Mouse (Mus musculus): Measurements from ENCODE around the gene Lrmp.

The Lrmp gene

DNA sequence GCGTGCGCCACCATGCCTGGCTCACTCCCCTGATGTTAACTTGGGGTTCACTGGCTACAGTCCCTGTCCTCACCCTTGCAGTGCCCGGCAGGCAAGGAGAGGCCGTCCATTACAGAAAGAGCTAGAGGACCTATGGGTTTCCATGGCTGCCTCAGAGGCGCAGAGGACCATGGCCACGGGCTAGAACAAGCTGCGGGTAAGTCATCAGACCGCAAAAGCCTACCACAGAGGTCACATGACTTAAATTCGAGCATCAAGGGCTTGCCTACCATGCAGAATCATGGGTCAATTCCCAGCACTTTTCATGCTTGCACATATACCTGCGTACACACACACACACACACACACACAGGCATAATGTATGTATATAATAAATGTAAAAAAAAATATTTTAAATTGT is 10.0 kb upstream of the Lrmp start:
- 95% methylated on average over 10 of the region's 10 CpGs for WGBS

DNA sequence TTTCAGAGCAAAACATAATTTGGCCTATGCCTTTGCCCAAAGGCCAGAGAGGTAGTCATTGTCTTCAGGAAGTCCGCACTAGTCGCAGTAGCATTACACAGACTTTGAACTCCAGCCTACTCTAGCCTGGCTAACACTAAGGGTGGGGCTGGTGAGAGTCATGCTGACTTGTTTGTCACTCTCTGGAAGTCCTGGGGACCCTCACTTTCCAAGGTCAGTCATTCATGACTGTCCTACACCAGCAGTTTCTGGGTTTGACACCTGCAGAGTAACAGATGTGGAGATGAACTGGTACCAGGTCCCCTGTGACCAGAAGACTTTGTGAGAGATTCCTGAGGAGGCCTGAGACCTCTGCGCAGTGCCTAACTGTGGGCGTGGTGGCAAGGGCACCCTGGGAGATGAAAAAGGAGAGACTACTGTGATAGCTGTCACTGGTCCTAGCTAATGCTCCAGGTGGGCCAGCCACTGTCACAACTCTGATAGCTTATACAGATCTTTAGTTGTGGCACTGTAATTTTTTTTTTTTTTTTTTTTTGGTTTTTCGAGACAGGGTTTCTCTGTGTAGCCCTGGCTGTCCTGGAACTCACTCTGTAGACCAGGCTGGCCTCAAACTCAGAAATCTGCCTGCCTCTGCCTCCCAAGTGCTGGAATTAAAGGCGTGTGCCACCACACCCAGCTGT is 9.2 kb upstream of the Lrmp start:
- WGBS, result 96% methylated on average over 5 of the region's 6 CpGs

DNA sequence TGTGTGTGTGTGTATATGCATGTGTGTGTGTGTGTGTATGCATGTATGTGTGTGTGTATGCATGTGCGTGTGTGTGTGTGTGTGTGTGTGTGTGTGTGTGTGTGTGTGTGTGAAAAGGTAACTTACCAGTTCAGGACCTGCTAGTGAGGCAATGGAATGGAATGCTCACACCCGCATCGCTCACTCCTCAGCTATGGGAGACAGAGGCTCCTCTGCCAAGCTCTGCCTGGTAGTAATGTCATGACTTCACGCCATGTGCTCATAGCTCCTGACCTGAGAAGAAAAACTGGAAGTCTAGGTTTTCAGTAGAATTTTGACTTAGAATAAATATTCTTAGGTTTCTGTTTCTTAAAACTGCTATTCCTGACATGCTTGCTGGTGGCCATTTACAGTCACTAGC is 4.7 kb upstream of the Lrmp start:
- WGBS, result 78% methylated on average over 4 of the region's 4 CpGs

DNA sequence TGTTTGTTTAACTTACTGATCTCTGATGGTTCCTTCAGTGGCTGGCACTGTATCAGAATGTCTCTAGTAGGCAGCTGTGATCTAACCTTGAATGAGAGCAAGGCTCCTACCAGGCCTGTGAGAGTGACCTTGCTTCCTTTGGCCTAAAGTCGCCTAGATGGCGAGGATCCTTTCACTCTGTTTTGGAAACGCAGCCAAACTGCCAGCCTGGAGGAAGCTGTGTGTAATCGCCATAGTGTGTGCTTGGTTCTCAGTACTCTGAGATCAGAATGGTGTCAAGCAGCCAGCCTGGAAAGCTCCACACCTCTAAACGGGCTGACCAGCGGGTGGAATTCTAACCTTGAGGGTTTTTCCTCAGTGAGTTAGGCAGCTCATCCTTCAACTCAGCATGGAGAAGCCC is 2.6 kb upstream of the Lrmp start:
- 77% methylated on average over 6 of the region's 6 CpGs for WGBS

DNA sequence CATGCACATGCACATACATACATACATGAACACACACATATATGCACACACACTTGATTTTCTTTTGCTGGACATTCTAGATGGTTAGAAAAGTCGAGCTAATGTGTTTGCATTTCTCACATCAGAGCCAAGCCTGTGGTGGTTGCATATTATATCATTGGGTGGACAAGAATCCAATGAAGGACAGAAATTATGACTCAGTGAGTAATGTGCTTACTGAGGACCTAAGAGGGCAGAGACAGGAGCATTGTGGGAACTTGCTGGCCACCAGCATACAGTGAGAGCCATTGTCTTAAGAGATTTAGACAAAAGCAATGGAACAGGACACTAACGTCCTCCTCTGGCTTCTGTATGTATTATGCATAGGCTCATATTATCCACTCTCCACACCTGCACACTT is 892 bp upstream of the Lrmp start:
- WGBS, result 82% methylated on average over 2 of the region's 2 CpGs

DNA sequence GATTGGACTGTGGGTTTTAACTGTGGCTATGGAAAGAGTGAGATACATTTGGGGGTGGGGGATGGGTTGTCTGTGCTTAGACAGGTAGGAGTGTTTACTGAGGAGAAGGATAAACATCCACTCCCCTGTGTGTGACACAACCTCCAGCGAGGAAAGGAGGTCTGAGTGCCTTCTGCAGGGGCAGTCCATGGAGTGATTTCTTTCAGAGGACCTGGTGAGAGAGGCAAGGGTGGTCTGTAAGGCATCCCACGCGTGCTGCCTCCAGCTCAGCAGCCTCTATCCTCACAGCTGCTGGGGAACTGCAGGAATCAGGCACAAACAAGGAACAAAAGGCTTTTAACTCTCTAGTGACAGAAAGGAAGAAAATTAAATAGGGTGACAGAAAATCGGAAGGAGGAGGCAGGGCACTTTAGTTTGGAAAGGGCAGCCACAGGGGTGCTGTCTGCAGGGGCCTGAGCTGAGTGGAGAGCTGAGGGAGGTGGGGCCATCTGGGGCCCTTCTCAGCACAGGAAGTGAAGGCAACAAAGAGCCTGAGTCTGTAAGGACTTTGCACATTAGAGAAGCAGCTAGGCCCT is 732 bp downstream of the Lrmp start:
- WGBS, result 47% methylated on average over 4 of the region's 4 CpGs

DNA sequence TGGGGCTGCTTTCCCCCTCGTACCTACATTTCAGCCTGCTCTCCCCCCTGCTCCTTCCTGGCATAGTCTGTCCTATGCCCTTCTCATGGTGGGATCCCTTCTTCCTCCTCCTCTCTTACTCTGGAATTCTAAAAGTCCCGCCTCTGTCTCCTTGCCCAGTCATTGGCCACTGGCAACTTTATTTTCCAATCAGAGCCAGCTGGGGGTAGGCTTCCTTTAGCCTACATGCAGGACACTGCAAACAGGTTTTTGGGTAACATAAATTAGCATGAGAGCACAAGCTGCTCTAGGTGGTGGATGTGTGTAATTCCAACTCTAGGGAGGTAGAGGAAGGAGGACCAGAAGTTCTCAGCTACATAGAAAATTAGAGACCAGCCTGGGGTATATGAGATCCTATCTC is 4.6 kb downstream of the Lrmp start:
- 86% methylated on average over 2 of the region's 2 CpGs for WGBS

DNA sequence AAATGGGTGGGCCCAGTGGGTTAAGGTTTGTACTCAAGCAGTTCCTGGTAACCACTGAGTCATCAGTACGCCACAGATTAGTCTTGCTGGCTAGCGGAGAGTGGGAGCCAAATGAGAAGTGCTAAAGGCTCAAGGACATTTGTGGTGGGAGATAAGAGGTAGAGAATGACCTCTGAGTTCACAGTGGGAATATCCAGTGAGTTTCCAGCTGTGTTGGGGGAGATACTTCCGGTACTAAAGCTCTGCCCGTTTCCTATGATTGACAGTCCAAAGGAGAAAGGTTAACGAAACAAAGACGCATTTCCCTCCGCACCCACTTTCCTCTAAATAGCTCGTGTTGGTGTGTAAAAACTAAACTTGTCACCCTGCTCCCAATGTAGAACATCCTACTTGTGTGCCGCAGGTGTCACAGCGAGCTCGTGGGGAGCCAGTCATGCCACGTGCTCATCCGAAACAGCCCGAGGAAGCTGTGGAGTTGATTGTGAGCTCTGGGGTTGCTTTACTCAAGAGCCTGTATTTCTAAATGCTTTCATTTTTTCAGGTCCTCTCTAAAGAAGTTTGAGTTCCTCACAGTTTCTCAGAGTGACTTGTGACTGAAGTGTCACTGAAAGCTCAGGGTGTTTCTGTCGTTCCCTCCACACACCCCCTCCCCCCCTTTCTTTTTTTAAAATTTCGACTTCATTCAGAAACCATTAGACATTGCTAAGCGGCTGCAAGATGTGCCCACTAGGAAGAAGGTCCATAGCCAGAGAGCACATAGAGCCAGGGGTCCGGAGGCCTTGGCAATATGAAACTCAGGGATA is 5.5 kb downstream of the Lrmp start:
- 47% methylated on average over 18 of the region's 18 CpGs for WGBS

DNA sequence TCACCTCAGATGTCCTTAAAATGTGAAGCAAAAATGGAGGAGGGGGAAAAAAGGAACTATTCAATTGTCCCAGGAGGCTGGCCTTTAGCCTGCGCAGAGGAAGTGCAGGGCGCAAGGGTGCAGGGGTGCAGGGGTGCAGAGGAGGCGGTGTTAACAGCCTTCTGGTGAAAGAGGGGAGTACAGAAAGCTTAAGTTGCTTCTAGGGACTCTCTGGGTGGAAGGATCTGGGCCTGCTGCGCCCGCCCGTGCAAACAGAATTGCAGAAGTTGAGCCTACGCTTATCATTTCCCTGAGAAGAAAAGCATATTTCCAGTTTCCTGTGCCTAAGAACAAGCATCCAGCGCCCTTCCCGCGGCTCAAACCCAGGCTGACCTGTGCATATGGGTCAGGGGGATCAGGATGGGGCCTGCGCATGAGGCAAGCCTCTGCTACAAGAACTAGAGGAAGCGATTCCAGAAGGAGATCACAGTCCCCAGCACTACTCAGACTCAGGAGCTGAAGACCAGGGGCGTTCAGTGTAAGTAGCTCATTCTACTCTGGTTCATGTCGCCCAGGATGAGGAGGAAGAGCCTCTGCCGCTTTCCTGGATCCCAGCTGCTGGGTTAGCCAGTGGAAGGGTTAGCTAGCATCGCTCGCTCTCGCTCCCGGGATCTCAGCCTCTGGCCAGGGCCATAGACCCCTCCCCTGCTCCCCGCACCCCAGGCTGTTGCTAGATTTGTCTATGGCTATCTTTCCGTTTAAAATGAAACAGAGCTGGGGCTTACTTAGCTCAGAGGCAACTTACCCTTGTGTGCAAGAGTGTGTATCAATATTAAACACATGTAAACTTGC is 6.4 kb downstream of the Lrmp start:
- 80% methylated on average over 21 of the region's 21 CpGs for WGBS

DNA sequence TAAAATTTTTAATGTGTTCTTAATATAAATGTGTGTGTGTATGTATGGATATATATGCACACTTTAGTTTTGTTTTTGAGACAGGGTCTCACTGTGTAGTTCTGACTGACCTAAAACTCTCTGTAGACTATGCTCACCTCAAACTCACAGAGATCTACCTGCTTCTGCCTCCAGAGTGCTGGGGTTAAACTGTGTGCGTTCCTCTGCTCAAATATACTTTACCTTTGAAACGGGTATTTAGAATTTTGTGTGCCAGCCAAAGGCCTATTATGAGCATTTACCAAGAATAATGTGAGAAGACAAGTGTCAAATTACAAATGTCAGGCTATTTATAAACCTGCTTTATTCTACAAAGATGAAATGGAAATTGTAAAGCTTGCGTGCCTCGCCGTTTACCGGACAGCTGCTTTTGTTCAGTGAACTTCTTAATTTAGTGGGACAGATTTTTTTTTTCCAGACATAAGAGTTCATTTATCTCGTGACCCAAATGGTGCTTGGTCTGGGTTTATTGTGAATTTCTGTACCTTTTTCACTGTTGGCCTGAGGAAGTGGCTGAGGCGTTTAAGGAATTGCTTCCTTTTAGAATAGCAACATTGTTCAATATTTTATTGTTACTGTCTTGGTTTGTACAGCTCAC is 7.1 kb downstream of the Lrmp start:
- 62% methylated on average over 8 of the region's 8 CpGs for WGBS

DNA sequence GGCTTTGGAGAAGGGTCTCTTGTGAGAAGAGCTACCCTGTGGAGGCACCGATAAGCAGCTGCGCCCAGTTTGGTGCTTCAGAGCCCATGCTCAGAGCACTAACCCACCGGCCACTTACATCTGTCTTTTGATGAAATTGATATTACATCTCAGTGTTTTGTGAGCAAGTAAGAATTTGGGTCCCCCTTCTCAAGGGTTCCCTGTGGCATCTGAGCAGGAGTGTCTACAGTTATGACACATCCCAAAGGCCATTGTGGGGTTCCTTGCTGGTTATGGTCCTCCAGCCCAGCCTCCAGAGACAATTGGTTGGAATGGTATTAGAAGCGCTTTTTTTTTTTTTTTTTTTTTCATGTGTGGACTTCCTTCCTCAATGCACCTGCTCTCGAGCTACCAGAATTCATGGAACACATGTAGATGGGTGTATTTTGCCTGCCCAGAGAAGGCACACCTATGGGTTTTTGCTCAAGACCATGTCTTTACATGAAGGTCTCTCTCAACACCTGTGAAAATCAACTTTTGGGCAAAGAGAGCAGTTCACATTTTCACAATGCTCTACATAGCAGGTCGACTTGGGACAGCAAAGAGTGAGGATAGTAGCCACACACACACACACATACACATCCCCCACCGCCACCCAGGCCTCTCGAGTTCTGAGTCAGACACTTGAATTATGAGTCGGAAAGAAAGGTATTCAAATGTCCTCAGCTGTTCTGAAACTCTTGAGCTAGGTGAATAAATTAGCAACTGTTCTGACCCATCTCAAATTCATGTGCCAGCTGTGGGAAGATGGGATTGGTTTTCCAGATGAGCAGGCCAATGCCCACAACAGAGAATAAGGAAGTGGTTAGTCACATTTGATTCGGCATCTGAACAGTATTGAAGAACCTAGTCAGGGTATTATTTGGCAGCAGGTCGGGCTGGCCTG is 7.9 kb downstream of the Lrmp start:
- WGBS, result 87% methylated on average over 11 of the region's 11 CpGs

DNA sequence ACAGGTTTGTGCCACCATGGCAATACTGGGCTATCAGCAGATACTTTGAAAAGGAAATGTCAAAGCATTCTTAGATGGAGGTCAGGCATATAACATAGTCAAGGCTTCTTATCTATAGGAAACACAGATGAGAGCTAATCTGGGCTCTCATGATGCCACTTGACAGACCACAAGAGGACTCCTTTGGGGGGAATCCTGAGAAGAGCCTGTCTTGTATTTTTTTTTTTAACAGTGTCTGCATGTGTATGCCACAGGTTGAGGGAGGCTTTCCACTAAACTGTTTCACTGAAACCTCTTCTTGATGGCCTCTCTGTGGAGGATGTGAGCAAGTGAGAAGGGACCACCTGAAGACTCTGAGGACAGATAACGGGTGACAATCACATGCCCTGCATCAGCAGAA is 9.2 kb downstream of the Lrmp start:
- 88% methylated on average over 1 of the region's 1 CpGs for WGBS

DNA sequence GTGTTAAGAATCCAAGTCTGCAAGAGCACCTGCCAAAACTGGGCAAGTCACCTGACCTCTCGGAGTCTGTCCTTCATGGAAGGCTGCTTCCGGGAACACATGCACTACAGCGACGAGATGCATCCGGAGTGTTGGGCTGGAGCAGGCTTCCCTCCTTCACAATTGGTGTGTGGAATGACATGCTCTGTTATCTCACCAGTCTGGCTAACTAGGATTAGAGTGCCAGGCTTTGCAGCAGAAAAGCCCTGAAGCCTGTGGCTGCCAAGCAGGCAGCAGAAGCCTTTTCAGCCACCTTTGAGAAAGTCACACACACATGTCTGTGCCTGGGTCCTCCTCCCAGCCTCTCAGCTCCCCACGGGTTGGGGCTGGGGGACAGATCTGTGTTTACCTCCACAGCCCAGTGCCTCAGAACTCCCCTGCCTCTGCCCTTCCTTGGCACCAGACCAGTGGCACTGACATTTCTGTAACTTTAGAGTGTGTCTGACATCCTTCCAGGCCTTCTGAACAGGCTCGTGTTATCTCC is 10.2 kb downstream of the Lrmp start:
- 51% methylated on average over 7 of the region's 7 CpGs for WGBS

DNA sequence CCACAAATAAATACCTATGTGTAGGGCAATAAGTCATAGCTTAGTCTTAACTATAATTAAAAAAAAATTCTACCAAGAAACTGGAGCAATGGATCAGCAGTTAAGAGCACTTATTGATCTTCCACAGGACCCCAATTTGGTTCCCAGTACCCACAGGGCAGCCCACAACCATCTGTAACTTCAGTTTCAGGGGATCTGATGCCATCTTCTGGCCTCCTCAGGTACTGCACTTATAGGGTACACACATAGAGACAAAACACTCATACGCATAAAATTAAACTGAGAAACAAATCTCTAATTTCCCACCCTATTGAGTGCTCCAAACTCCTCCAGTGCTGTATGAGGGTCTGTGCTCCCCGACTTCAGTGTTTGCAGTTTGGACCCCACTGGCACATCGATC is 12.2 kb downstream of the Lrmp start:
- 96% methylated on average over 3 of the region's 3 CpGs for WGBS

DNA sequence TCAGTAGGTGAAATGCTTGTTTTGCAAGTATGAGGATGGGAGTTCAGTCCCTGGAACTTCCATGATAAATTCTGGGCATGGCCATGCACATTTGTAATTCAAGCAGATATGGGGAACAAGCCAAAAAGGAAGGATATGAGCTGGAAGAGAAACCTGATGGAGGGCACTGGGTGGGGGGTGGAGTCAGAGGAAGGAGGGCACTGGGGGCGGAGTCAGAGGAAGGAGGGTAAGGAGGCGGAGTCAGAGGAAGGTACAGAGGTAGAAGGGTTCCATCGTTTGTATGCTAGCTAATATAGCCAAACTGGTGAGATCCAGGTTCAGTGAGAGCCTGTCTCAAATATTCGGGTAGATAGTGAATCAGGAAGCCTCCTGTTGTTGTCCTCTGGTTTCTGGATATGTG is 14.1 kb downstream of the Lrmp start:
- WGBS, result 78% methylated on average over 4 of the region's 4 CpGs

DNA sequence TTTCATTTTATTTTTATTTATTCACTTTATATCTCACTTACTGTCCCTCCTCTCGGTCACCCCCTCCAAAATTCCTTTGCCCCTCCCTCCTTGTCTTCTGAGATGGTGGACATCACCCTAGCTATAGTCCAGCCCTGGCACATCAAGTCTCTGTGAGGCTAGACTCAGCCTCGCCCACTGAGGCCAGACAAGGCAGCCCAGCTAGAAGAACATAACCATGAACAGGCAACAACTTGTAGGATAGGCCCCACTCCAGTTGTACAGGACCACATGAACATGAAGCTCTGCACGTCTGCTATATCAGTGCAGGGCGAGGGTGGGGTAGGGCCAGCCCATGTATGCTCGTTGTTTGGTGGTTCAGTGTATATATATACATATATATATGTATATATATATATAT is 16.5 kb downstream of the Lrmp start:
- 96% methylated on average over 5 of the region's 5 CpGs for WGBS

DNA sequence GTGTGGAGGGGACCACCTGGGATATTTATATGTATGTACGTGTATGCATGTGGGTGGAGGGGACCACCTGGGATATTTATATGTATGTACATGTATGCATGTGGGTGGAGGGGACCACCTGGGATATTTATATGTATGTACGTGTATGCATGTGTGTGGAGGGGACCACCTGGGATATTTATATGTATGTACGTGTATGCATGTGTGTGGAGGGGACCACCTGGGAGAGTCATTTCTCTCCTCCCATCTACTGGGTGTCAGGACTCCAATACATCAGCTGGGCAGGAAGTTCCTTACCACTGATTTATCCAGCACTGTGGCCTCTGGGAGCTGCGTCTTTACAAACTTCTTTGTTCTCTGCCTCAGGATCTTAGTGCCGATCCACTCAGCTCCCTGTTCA is 17.5 kb downstream of the Lrmp start:
- WGBS, result 90% methylated on average over 5 of the region's 5 CpGs

DNA sequence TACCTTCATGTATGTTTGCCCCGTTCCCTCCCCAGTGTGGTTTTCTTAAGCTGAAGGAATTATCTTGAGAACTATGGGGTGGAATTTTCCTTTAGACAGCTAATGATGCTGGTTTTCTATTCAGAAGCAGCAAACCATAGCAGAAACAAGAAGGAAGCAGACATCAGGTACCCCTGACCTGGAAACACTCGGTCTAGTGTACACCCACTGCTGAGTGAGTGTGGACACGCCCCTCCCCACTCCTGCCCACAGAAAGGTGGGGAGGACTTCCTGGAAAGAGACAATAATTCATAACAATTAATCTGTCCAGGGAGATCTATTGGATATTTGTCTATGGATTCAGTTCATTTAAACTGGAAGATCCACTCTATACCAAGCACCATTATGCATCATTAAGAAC is 19.8 kb downstream of the Lrmp start:
- WGBS, result 82% methylated on average over 3 of the region's 3 CpGs

DNA sequence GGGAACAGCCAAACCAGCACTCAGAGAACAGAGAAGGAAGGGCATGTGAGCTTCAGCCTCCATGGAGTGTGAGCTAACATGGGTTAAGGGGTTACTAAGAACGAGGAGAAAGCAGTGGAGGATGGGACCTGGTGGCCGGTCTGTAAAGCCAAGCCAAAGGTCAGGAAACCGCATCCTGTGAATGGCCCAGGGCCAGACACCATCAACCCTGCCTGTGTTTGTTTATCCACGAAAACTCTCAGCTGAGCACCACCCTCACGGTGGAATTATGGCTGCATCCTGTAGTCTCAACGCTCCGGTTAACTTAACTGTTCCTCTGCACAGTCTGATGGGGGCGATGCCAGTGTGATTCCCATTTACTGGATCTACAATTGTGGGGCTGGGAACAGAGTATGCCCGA is 20.4 kb downstream of the Lrmp start:
- WGBS, result 74% methylated on average over 9 of the region's 9 CpGs

DNA sequence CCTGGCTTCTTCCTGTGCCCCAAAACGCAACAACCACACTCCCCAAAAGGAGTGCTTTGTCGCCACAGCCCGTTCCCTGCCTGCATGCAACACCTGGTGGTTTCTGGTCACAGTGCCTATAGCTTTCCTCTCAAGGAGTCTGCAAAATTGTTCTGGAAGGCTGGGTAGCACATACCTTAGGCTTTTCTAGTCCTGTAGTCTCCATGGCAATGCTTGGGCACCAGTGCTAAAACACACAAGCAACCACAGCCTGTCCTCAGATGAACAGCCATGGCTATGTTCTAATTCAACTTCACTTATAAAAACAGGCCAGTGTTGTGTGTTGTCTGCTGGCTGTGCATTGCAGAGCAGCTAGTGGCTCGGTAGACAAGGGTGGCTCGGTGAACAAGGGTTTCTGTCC is 21.4 kb downstream of the Lrmp start:
- 91% methylated on average over 5 of the region's 5 CpGs for WGBS

DNA sequence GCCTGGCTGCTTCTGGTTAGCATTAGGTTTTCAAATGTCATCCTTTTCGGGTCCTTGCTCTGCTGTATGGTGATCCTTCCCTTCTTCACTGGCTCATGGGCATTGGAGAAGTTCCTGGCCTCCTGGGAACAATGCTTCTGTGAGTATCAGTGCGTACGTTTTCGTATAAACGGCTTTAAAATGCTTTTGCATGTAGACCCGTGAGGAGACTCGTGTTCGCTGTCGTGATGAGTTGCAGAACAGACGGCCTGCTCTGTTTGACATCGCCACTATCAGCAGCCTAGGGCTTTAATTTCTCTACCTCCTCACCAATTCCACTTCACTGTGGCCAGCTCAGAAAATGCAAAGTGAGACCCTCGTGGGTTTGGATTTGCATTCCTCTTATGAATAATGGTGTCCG is 23.8 kb downstream of the Lrmp start:
- WGBS, result 93% methylated on average over 13 of the region's 13 CpGs

All from cerebral cortex, adult 2 months (tissue).